Mouse (Mus musculus) layer of hippocampus, adult 11-12 months (tissue): ENCODE data around the gene Sv2b.
A peak's percentile ranks its signal among the peaks of the same experiment; 100 is the strongest.

ENCODE experiments used
- DNase-seq: peaks from one replicate; pipeline ENCODE4 v3.0.0; 2022; ENCODE audit warnings: low spot score

Gene Sv2b

DNA sequence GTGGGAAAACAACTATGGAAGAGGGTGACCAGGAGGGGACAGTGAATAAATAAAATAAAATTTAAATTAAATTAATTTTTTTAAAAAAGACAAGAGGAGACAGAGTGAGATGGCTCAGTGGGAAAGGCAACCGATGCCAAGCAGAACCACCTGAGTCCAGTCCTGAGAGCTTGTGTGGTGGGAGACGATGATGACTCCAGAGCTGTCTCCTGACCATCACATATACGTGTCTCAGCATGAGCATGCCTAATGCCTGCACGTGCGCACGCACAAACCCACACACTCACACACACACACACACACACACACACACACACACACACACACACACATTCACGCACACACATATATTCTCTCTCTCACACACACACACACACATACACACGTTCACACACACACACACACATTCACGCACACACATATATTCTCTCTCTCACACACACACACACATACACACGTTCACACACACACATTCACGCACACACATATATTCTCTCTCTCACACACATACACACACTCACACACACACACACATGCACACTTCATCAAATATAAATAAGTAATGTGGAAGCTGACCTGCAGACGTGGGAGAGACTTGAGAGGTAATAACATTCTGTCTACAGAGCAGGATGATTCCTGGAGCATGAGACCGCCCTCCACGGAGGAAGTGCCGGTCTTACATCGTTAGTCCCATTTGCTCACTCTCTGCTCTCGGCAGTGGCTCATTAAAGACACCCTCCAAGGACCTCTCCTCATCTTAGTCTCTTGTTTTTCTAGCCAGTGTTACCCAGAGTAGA, 206.3 kb downstream of the Sv2b start:
- DNase-seq, result no peak

GRCm38 (mm10) chr7:75085473-75085872, 223.6 kb downstream of the Sv2b start:
- DNase-seq, result no peak

- DNase-seq, result no peak
These were observed 228.9 kb downstream of the Sv2b start for GRCm38 (mm10) chr7:75080163-75080562.

DNA sequence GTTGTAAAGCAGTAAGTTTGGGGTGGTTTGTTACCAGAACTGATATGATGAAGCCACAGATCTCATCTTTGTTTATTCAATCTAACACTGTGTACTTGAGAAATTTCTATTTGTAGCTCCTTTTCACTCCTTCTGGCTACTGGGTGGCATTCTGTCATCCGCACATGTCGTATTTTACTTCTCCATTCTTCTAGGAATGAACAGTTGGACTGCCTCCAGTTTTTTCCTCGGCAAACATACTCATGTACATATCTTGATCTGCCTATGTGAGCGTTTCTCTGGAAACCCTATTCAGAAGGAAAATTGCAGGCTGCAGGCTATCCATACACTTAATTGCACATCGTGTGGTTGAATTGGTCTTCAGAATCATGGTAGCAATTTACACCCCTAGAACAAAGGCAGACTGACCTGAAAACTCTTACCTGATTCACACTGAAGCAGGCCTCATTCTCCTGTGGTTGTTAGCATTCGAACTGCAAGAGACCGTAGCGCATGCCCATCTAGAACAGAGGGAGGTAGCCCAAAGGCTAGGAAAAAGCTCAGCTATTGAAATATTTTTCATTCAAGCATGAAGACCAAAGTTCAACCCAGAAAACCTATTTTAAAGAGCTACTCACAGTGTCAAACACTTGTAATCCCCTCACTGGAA, 231.4 kb downstream of the Sv2b start:
- peak; percentile 29 for DNase-seq
